Mouse (Mus musculus): ENCODE measurements around the gene Sec31b.

Gene Sec31b

GRCm38 (mm10) chr19:44545321-44546041 lies at the start of gene Sec31b:
Gene Sec31b (minus strand): TSS chr19:44545864.
- no peak for DNase-seq (ENCODE audit: low spot score)

GRCm38 (mm10) chr19:44594180-44594579 lies 48.5 kb upstream of the Sec31b start:
- DNase-seq (ENCODE audit: low spot score): no peak

DNA sequence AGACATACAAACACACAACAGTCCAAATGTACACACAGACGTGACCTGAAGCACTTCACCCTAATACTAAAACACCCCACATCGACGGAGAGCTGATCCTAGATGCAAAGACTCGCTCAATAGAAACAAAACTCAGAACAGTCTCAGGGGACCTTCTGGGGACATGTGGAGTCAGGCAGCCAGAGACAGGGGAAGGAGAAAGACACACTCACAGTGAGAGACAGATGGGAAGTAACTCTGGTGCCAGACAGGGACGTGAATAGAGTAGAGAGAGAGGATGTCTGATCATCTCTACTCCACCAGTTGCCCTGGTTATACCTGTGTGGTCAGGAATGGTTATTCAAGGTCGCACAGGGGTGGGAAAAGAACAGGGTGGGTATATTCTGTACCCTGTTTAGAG lies 46.0 kb upstream of the Sec31b start:
- DNase-seq (ENCODE audit: low spot score): no peak

GRCm38 (mm10) chr19:44590992-44591391 lies 45.3 kb upstream of the Sec31b start:
- no peak for DNase-seq (ENCODE audit: low spot score)

DNA sequence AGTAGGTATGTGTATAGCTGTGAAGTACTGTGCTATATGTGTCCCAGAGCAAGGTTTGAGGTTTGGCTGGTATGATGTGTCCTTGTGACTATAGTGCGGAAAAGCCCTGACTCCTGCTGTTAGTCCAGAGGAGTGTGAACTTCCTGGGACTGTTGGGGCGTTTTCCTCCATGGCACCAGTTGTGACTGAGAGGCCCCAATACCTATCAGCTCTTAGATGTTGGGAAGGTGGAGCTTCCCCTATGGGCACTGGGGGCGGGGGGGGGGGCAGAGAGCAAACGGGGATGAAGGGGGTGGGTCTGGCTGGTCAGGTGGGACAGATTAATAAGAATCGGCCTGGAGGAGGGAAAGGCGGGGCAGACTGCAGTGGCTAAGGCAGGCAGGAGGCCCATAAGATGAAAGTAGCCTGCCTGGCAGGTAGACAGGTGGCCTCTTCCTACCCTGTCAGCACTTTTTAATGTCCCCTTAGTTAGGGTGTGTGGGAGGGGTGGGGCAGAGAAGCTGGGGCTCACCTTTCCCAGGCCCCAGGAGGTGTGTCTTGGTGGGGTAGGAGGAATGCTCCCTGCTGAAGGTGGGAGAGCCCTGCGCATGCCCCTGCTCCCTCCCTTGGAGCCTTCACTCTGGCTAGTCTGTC lies 44.0 kb upstream of the Sec31b start:
- DNase-seq (ENCODE audit: low spot score): no peak

- DNase-seq (ENCODE audit: low spot score): no peak
Observed at GRCm38 (mm10) chr19:44588036-44588435, 42.4 kb upstream of the Sec31b start.

DNA sequence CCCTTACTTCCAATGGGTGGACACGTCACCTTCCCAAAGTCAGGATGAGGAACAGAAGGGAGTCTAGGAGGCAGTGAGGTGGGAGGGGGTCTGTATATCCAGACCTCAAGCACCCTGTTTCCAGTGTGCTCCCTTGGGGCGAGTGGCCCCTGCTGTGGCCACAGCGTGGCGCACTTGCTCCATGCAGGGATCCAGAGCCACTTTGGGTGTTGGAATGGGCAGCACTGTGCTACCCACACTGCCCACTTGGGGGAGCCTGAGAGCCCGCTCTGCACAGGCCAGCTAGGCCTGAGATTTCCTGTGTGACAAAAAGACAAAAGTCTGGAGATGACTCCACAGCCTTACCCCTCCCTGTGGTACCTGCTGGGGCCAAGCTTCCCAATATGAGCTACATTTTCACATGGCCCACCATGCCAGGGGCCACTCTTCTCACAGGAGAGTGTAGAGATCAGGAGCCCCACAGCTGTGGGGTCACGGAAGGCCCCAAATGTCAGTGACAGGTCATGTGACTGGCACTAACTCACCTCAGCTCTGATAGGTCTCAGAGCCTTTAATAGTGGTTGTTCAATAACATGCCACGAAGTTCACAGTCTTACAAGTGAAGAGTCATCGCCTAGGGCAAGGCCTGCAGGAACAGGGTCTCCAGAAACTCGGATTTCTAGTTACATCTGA lies 37.1 kb upstream of the Sec31b start:
- peak; percentile 90 for DNase-seq (ENCODE audit: low spot score)

GRCm38 (mm10) chr19:44582103-44582502 lies 36.4 kb upstream of the Sec31b start:
- DNase-seq (ENCODE audit: low spot score): no peak

GRCm38 (mm10) chr19:44578038-44578437 lies 32.4 kb upstream of the Sec31b start:
- DNase-seq (ENCODE audit: low spot score): no peak

DNA sequence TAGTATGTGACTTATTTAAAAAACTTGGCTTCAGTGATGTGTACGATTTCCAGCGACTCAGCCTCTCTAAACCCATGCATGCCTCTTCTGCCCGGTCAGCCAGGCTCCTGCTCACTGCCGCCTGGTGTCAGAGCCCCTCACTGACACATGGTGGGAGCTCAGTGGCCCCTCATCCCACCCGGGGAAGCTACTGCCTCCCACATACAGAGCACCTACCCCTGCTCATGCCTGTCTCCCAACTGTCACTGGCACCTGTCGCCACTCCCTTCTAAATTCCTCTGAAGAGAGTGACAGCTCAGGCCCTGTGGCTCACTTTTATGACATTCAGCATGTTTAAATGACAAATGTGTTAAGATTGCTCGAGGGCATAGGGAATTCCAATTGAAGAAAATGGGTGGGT lies 30.6 kb upstream of the Sec31b start:
- no peak for DNase-seq (ENCODE audit: low spot score)

- DNase-seq (ENCODE audit: low spot score): no peak
Observed at GRCm38 (mm10) chr19:44567763-44568162, 22.1 kb upstream of the Sec31b start.

DNA sequence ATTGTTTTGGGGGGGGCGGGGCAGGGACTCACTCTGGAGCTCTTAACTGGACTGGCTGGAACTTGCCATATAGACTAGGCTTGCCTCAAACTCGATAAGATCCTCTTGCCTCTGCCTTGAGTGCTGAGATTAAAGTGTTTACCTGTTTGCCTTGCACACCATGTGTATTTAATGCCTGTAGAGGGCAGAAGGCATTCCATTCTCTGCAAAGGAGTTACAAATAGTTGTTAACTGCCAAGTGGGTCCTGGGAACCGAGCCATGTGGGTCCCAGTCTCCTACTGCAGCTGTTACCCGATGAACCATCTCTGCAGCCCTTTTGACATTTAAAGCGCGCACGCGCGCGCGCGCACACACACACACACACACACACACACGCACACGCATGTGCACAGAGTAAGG lies 18.3 kb upstream of the Sec31b start:
- DNase-seq (ENCODE audit: low spot score): no peak

- peak; percentile 99 for DNase-seq (ENCODE audit: low spot score)
Observed at GRCm38 (mm10) chr19:44562652-44563206, 17.1 kb upstream of the Sec31b start, which contains the start of gene Hif1an. Gene Hif1an (plus strand): TSS chr19:44562850.

GRCm38 (mm10) chr19:44554861-44555590 lies 9.4 kb upstream of the Sec31b start, which contains the start of gene Ndufb8:
Gene Ndufb8 (minus strand): TSS chr19:44555440.
- peak; percentile 95 for DNase-seq (ENCODE audit: low spot score)

DNA sequence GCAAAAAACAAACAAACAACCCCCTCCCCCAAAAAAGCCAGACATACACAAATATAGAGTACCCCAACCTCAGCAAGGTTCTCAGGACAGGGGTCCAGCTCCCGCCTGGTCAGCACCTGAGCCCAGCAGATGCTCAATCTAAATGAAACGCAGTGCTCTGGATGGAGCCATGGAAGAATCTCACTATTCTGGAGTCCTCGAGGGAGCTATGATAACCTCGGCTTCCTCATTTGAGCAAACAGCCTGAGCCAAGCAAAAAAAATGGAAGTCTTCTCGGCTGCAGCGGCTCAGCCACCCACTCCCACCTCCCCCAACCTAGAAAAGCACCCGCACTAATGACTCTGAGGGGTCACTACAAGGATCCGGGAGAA lies 8.8 kb upstream of the Sec31b start:
- DNase-seq (ENCODE audit: low spot score): no peak

DNA sequence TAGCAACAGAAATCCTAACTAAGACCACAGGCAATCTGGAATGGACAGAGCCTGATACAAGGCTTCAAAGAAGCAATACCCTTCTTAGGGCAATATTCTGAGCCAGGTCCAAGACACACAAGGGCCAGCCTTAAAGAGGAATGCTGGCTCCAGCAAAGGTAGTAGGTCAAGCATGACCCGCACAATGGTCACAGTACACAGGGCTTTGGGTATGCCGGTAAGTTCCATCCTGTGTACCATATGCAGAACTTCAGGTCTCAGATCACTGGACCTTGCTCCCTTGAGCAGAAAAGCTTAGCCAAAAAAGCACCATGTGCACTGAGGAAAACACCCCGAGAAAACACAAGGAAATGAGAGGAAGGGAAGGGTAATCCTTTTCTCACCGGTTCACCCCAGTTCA lies 7.6 kb upstream of the Sec31b start:
- no peak for DNase-seq (ENCODE audit: low spot score)

DNA sequence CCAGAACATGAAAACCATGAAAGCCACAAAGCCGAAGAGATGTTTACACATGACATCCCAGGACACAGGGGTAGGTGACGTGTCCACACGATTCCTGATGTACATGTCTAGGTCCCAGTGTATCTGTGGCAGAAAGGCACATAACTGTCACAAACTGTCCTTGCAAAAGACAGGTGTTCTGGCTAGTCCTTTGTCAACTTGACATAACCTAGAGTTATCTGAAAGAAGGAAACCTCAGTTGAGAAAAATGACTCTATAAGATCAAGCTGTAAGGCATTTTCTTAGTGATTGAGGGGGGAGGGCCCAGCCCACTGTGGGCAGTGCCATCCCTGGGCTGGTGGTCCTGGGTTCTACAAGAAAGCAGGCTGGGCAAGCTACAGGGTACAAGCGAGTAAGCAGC lies 7.1 kb upstream of the Sec31b start, which contains the start of gene Gm20538:
Gene Gm20538 (minus strand): TSS at position 101 of the 400 bp plus-strand sequence.
- DNase-seq (ENCODE audit: low spot score): no peak

DNA sequence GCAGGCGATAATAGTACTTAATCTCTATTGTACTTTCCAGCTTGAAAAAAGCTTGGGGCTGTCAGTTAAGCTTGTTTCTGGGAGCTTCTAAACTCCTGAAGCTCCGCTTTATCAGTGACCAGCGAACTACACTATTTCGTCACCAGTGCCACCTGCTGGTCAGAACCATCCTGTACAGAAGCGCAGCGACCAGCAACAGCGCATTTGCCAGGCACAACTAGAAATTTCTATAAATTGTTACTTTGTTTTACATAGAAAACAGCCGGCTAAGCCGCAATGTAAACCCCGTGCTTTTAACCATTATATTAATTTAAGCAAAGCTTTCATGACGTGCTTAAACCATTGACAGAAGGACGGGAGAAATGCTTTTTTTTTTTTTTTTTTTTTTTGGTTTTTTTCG lies 889 bp downstream of the Sec31b start:
- DNase-seq (ENCODE audit: low spot score): peak; percentile 87

- no peak for DNase-seq (ENCODE audit: low spot score)
Observed at GRCm38 (mm10) chr19:44544372-44544771, 1.3 kb downstream of the Sec31b start.

DNA sequence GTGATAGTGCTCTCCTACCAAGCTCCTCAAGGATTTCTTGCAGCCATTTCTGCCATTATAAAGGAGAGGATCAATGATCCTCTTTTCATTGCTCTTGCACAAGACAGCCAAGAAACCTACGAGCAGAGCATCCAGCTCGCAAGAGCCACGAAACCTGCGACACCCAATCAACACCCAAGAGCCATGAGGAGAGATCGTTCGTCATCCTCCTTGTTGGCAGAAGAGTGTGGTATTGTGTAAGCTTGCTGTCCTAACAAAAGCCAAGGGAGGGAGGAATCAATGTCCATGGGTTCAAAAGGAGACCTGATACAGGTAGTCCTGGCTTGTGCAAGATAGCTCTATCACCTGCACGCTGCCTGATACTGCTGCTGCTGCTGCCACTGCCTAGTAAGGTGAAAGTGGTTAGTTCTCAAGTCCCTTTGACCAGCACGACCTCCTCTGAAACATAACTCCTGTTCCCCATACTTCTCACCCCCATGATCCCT lies 2.9 kb downstream of the Sec31b start:
- DNase-seq (ENCODE audit: low spot score): no peak

DNA sequence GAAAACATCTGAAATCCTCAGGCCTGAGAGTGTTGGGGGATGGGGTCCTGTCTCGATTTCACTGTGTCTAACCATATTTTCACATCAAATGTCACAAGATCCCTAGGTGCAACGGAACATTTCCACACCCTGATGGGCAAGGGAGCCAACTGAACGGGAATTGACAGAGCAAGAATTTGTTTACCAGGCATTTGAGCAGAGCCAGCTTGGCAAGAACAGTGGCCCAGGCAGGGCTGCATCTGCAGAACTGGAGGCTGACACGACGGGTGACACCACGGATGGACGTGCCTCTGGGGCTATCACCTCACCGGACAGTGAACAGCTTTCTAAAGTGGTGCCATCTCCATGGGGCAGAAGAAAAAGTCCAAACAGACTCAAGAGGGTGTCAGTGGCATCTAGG lies 8.2 kb downstream of the Sec31b start:
- no peak for DNase-seq (ENCODE audit: low spot score)

- DNase-seq (ENCODE audit: low spot score): peak; percentile 62
Observed at GRCm38 (mm10) chr19:44535376-44535775, 10.3 kb downstream of the Sec31b start.

Data from adipocyte (in vitro differentiated cells).